Mouse (Mus musculus) embryonic facial prominence, embryonic 11.5 days (tissue): ENCODE data around the gene Trim58. TPM values are rescaled to one million over a fixed set of nuclear protein-coding genes. Genes with fewer than 3 reads are reported as not detected.

Experiments
- ATAC-seq: fragments of 200-750 bp; cut with Nextera tagmentation; replicated peaks from 2 replicates; pipeline ENCODE4 v1.8.0; 2017; ENCODE audit warnings: low read depth; ENCODE audit not compliant: insufficient number of reproducible peaks, low FRiP score, low TSS enrichment
- DNase-seq: peaks from one replicate; pipeline ENCODE4 v3.0.0-alpha.2; 2015; ENCODE audit warnings: low spot score
- H3K27ac ChIP-seq: fragments of 300-500 bp; sonication (generic); replicated peaks from 2 replicates; pipeline ENCODE4 v1.5.1; 2014; ENCODE audit warnings: mild to moderate bottlenecking, low read depth, low read length, control low read depth
- H3K27me3 ChIP-seq: fragments of 300-500 bp; sonication (generic); 2 replicates; pipeline ENCODE4 v1.6.1; 2014; ENCODE audit warnings: mild to moderate bottlenecking, low read length, moderate library complexity, mixed read lengths; ENCODE audit not compliant: control insufficient read depth, insufficient read depth
- H3K36me3 ChIP-seq: fragments of 300-500 bp; sonication (generic); replicated peaks from 2 replicates; pipeline ENCODE4 v1.6.1; 2014; ENCODE audit warnings: low read depth, mild to moderate bottlenecking, low read length, moderate library complexity, mixed read lengths; ENCODE audit not compliant: control insufficient read depth, insufficient read depth
- H3K4me1 ChIP-seq: fragments of 300-500 bp; sonication (generic); 2 replicates; pipeline ENCODE4 v1.6.1; 2014; ENCODE audit warnings: low read length, mixed read lengths; ENCODE audit not compliant: control insufficient read depth, insufficient read depth
- H3K4me2 ChIP-seq: fragments of 300-500 bp; sonication (generic); 2 replicates; pipeline ENCODE4 v1.6.1; 2014; ENCODE audit warnings: low read depth, mild to moderate bottlenecking, control low read depth, low read length, moderate library complexity
- H3K4me3 ChIP-seq: fragments of 300-500 bp; sonication (generic); 2 replicates; pipeline ENCODE4 v1.5.1; 2014; ENCODE audit warnings: low read depth, low read length, control low read depth
- H3K9ac ChIP-seq: fragments of 300-500 bp; sonication (generic); replicated peaks from 2 replicates; pipeline ENCODE4 v1.6.1; 2014; ENCODE audit warnings: mild to moderate bottlenecking, control low read depth, low read length
- H3K9me3 ChIP-seq: fragments of 300-500 bp; sonication (generic); replicated peaks from 2 replicates; pipeline ENCODE4 v1.6.1; 2016; ENCODE audit warnings: mild to moderate bottlenecking, low read length, inconsistent platforms, mixed read lengths; ENCODE audit not compliant: control insufficient read depth
- WGBS: fragments of 180-500 bp; shearing (Covaris S2); extraction: QIAGEN DNeasy Blood & Tissue Kit; methylation state at CpG from one replicate; pipeline ENCODE4 v1.1.7; 2014; 5-methylcytosine and 5-hydroxymethylcytosine counted together
- polyA plus RNA-seq: library from polyadenylated mRNA; unstranded; fragments of >200 nt; fragmentation: Nextera tagmentation; extraction: Ambion mirVana; gene quantifications from 2 replicates; pipeline ENCODE4 v1.2.1, GENCODE M21; 2014

Trim58 gene
- polyA plus RNA-seq, 1 experiment from 2014 or later: 0.28 TPM

- Histone ChIP-seq H3K9me3 (no peaks in the 10 kb centered on the region), H3K36me3 (no peaks in the 10 kb centered on the region), H3K4me3 (no peak overlapping the region), H3K27me3 (no peaks in the 10 kb centered on the region), H3K4me1 (no peaks in the 10 kb centered on the region), H3K27ac (no peak overlapping the region), H3K9ac (no peak overlapping the region), H3K4me2 (no peak overlapping the region)
- DNase-seq (no peak), ATAC-seq (no peak)
These were observed 29.0 kb downstream of the Trim58 start for GRCm38 (mm10) chr11:58669252-58669651.

GRCm38 (mm10) chr11:58671825-58672224 lies 31.6 kb downstream of the Trim58 start:
- Histone ChIP-seq H3K27ac (no peak overlapping the region), H3K9me3 (no peaks in the 10 kb centered on the region), H3K27me3 (no peaks in the 10 kb centered on the region), H3K4me2 (no peak overlapping the region), H3K36me3 (no peaks in the 10 kb centered on the region), H3K9ac (no peak overlapping the region), H3K4me3 (no peak overlapping the region), H3K4me1 (no peaks in the 10 kb centered on the region)
- DNase-seq: no peak
- WGBS: 61% methylated on average over 4 of the region's 4 CpGs
- no peak for ATAC-seq

GRCm38 (mm10) chr11:58680799-58681198 lies 40.5 kb downstream of the Trim58 start, which contains the start of gene Olfr320:
Gene Olfr320, plus strand, starts transcription at chr11:58681099.
- no peak for ATAC-seq
- Histone ChIP-seq H3K9me3 (no peaks in the 10 kb centered on the region), H3K36me3 (no peaks in the 10 kb centered on the region), H3K27ac (no peak within 1 kb of the TSS), H3K9ac (no peak within 1 kb of the TSS), H3K27me3 (no peaks in the 10 kb centered on the region), H3K4me1 (no peaks in the 10 kb centered on the region), H3K4me3 (no peak within 1 kb of the TSS), H3K4me2 (no peak within 1 kb of the TSS)
- 79% methylated on average over 1 of the region's 1 CpGs for WGBS
- DNase-seq: no peak

GRCm38 (mm10) chr11:58698862-58699261 lies 58.6 kb downstream of the Trim58 start, which contains the start of gene Olfr319:
Gene Olfr319, plus strand, starts transcription at chr11:58699162.
- H3K9ac ChIP-seq: no peak within 1 kb of the TSS
- no peaks in the 10 kb centered on the region for H3K36me3 ChIP-seq
- H3K4me1 ChIP-seq: no peaks in the 10 kb centered on the region
- ATAC-seq: no peak
- WGBS: 83% methylated on average over 3 of the region's 3 CpGs
- no peaks in the 10 kb centered on the region for H3K27me3 ChIP-seq
- no peak within 1 kb of the TSS for H3K4me2 ChIP-seq
- DNase-seq: no peak
- H3K4me3 ChIP-seq: no peak within 1 kb of the TSS
- no peak within 1 kb of the TSS for H3K27ac ChIP-seq
- H3K9me3 ChIP-seq: no peaks in the 10 kb centered on the region

Other genes with a start within 250 kb of the Trim58 start
- gene 1810065E05Rik, start 219.4 kb upstream of the Trim58 start, polyA plus RNA-seq: not detected in 2 replicates
- gene Gm12253, start 207.9 kb upstream of the Trim58 start, polyA plus RNA-seq: not detected in 2 replicates
- gene Lypd9, start 187.5 kb upstream of the Trim58 start, polyA plus RNA-seq: not detected in 2 replicates
- gene Olfr30, start 178.2 kb upstream of the Trim58 start, polyA plus RNA-seq: not detected in 2 replicates
- gene Olfr332, start 147.9 kb upstream of the Trim58 start, polyA plus RNA-seq: not detected in 2 replicates
- gene Olfr331, start 137.9 kb upstream of the Trim58 start, polyA plus RNA-seq: not detected in 2 replicates
- not detected in 2 replicates for gene Olfr330, start 105.6 kb upstream of the Trim58 start, polyA plus RNA-seq
- gene Olfr329-ps, start 94.0 kb upstream of the Trim58 start, polyA plus RNA-seq: not detected in 2 replicates
- gene Olfr328, start 84.8 kb upstream of the Trim58 start, polyA plus RNA-seq: 0.07 TPM in 1 of 2 replicates, not detected in the other
- not detected in 2 replicates for gene Olfr224, start 69.9 kb upstream of the Trim58 start, polyA plus RNA-seq
- gene Olfr325, start 62.7 kb upstream of the Trim58 start, polyA plus RNA-seq: not detected in 2 replicates
- not detected in 2 replicates for gene Olfr324, start 45.4 kb upstream of the Trim58 start, polyA plus RNA-seq
- gene 2210407C18Rik, start 24.4 kb upstream of the Trim58 start, polyA plus RNA-seq: not detected in 2 replicates
- not detected in 2 replicates for gene Olfr323, start 10.0 kb upstream of the Trim58 start, polyA plus RNA-seq
- gene Olfr322, start 18.3 kb downstream of the Trim58 start, polyA plus RNA-seq: not detected in 2 replicates
- not detected in 2 replicates for gene Olfr320, start 40.6 kb downstream of the Trim58 start, polyA plus RNA-seq
- not detected in 2 replicates for gene Olfr319, start 58.7 kb downstream of the Trim58 start, polyA plus RNA-seq
- not detected in 2 replicates for gene Olfr318, start 83.5 kb downstream of the Trim58 start, polyA plus RNA-seq
- not detected in 2 replicates for gene Olfr317, start 98.7 kb downstream of the Trim58 start, polyA plus RNA-seq
- not detected in 2 replicates for gene Olfr316, start 112.3 kb downstream of the Trim58 start, polyA plus RNA-seq
- not detected in 2 replicates for gene Olfr315, start 132.7 kb downstream of the Trim58 start, polyA plus RNA-seq
- not detected in 2 replicates for gene Olfr314, start 142.5 kb downstream of the Trim58 start, polyA plus RNA-seq
- 2.2 and 2.6 TPM in 2 replicates for gene Fam183b, start 161.5 kb downstream of the Trim58 start, polyA plus RNA-seq
- gene Olfr313, start 174.5 kb downstream of the Trim58 start, polyA plus RNA-seq: not detected in 2 replicates
- not detected in 2 replicates for gene Olfr312, start 188.8 kb downstream of the Trim58 start, polyA plus RNA-seq
- gene Olfr311, start 198.8 kb downstream of the Trim58 start, polyA plus RNA-seq: not detected in 2 replicates
- gene Gm12258, start 206.7 kb downstream of the Trim58 start, polyA plus RNA-seq: 14.2 and 14.4 TPM in 2 replicates
- 10.4 and 11.2 TPM in 2 replicates for gene 2810021J22Rik, start 226.8 kb downstream of the Trim58 start, polyA plus RNA-seq